Mouse (Mus musculus): ENCODE results near the gene Tmx2.

DNA sequence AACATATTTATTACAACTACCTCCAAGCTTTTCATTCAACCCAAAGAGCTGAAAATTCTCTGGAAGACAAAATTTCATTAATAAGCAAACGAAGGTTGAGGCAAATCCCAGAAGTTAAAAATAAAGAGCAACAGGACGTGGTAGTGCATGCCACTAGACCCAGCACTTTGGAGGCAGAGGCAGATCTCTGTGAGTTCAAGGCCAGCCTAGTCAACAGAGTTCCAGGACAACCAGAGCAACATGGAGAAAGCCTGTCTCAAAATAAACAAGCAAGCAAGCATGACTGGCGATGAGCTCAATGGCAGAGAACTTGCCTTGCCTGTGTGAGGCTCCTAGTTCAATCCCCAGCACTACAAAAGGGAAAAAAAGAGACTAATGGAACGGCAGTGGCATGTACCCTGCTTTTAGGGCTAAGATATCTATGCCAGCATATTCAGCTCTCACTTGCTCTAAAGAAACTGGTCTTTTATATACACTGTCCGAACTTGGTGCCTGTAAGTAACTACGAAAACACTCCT is 31.8 kb downstream of the Tmx2 start:
- no peak for TF ChIP-seq POLR2A (IDR thresholded peaks at IDR 0.05; ENCODE audit: insufficient read depth, low read depth, low read length)
- TF ChIP-seq CTCF (IDR thresholded peaks at IDR 0.05; ENCODE audit: insufficient read depth, low read depth, low read length), result no peak
